In the genomic region with DNA sequence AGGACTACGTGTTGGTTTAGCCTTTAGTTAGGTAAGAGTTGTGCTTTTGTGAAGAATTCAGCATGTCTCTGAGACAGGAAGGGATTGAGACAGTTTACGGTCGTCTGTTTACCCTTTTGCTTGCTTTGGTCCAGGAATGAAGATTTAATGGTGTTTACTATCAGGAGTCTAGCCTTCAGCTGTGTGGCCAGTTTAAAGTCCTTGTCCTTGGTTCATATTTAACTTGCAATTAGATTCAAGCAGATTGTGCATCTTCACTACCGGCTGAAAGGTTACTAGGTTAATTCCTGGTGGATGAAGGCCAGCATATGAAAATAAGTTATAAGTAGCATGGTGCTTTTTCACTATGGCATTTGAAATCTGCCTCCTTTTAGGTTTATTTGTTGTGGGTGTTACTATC, we compare ENCODE assay signal across 27 mouse cellular contexts. TPM values are rescaled to one million over a fixed set of nuclear protein-coding genes. Genes with fewer than 3 reads are reported as not detected.
DNase-seq lines count a peak whose midpoint lies in the region; ATAC-seq and TF ChIP-seq lines count a peak whose summit lies in the region.
"Had no signal": no experiment of that assay in that cellular context is flagged by ENCODE, and none has a peak within 500 bp of the region (broad histone marks: within the 10 kb centered on the region; RNA-seq: fewer than 3 reads in every experiment).

No protein-coding gene starts in this region.

- ATAC-seq in kidney, embryonic 15.5 days (replicated peaks; ENCODE audit: low FRiP score), result no peak
- ATAC-seq: activated CD4-positive, CD25-positive, alpha-beta regulatory T cell, adult 4 months; forebrain, embryonic 15.5 days; hindbrain, embryonic 16.5 days had no signal

- no peak overlapping the region for H3K9ac ChIP-seq in kidney, embryonic 15.5 days
- H3K9ac ChIP-seq: embryonic facial prominence, embryonic 13.5 days; forebrain, embryonic 12.5 days; forebrain, embryonic 15.5 days; heart, embryonic 12.5 days; heart, embryonic 15.5 days; hindbrain, embryonic 13.5 days had no signal

- no peak overlapping the region for H3K4me3 ChIP-seq in heart, embryonic 10.5 days
- H3K4me3 ChIP-seq in kidney, adult 2 months (ENCODE audit: insufficient read depth, low read depth, low read length), result no peak overlapping the region
- no peak overlapping the region for H3K4me3 ChIP-seq in kidney, embryonic 15.5 days (replicated peaks)
- H3K4me3 ChIP-seq: embryonic facial prominence, embryonic 10.5 days; embryonic facial prominence, embryonic 13.5 days; erythroblast, embryonic 14.5 days; forebrain, embryonic 12.5 days; forebrain, embryonic 15.5 days; heart, embryonic 12.5 days; heart, embryonic 15.5 days; hindbrain, embryonic 10.5 days; hindbrain, embryonic 13.5 days had no signal

- TF ChIP-seq POLR2A in kidney, adult 2 months (IDR thresholded peaks at IDR 0.05; ENCODE audit: low read depth, low read length), result no peak

- no peak overlapping the region for H3K27ac ChIP-seq in heart, embryonic 10.5 days
- peak overlapping the region; percentile 66; the same call in 1 of the 2 replicates for H3K27ac ChIP-seq in kidney, adult 2 months (ENCODE audit: insufficient read depth, low read depth, low read length)
- no peak overlapping the region for H3K27ac ChIP-seq in kidney, embryonic 15.5 days
- H3K27ac ChIP-seq: embryonic facial prominence, embryonic 10.5 days; embryonic facial prominence, embryonic 13.5 days; forebrain, embryonic 12.5 days; forebrain, embryonic 15.5 days; heart, embryonic 15.5 days; hindbrain, embryonic 10.5 days; hindbrain, embryonic 13.5 days had no signal

- peak; percentile 28 for DNase-seq in heart, adult 11 months
- no peak for DNase-seq in heart, embryonic 10.5 days (ENCODE audit: low spot score)
- DNase-seq in kidney, adult 2 months, result peak; percentile 82
- DNase-seq in kidney, postnatal 14 days, result peak; percentile 21
- DNase-seq in right cerebral cortex, adult 2 months (ENCODE audit: low spot score in 2 of 2), result no peak
- DNase-seq: adrenal gland, adult 8-10 months; adrenal gland, postnatal 25 days; cerebellum, adult 11-12 months; cerebellum, adult 8-10 months; cerebellum, postnatal 10 days; cerebellum, postnatal 36 days; embryo, embryonic 11 days; gastrocnemius, postnatal 25 days; heart, postnatal 10 days; heart, postnatal 36 days had no signal

- H3K4me1 ChIP-seq in heart, embryonic 10.5 days, result no peaks in the 10 kb centered on the region
- peaks cover 6% of the 10 kb centered on the region; the same call in 1 of the 2 replicates for H3K4me1 ChIP-seq in kidney, adult 2 months (ENCODE audit: control insufficient read depth, insufficient read depth, low read length)
- H3K4me1 ChIP-seq in kidney, embryonic 15.5 days, result no peaks in the 10 kb centered on the region
- H3K4me1 ChIP-seq: embryonic facial prominence, embryonic 10.5 days; embryonic facial prominence, embryonic 13.5 days; forebrain, embryonic 12.5 days; forebrain, embryonic 15.5 days; heart, embryonic 12.5 days; heart, embryonic 15.5 days; hindbrain, embryonic 10.5 days; hindbrain, embryonic 13.5 days had no signal

- H3K4me2 ChIP-seq in kidney, embryonic 15.5 days, result no peak overlapping the region
- H3K4me2 ChIP-seq: embryonic facial prominence, embryonic 13.5 days; forebrain, embryonic 12.5 days; forebrain, embryonic 15.5 days; heart, embryonic 12.5 days; heart, embryonic 15.5 days; hindbrain, embryonic 13.5 days had no signal

- H3K9me3 ChIP-seq in heart, embryonic 10.5 days, result no peaks in the 10 kb centered on the region
- no peaks in the 10 kb centered on the region for H3K9me3 ChIP-seq in kidney, embryonic 15.5 days (replicated peaks)
- H3K9me3 ChIP-seq: embryonic facial prominence, embryonic 10.5 days; embryonic facial prominence, embryonic 13.5 days; forebrain, embryonic 12.5 days; forebrain, embryonic 15.5 days; heart, embryonic 12.5 days; heart, embryonic 15.5 days; hindbrain, embryonic 10.5 days; hindbrain, embryonic 13.5 days had no signal

- WGBS in heart, embryonic 10.5 days, result 79% methylated on average over 4 of the region's 4 CpGs
- 37% methylated on average over 4 of the region's 4 CpGs for WGBS in kidney, adult 2 months
- WGBS in kidney, embryonic 15.5 days, result 61% methylated on average over 4 of the region's 4 CpGs

- TF ChIP-seq CTCF in kidney, adult 2 months (conservative IDR thresholded peaks at IDR 0.05; ENCODE audit: insufficient read depth, insufficient read length, low read depth, low read length), result no peak

- no peaks in the 10 kb centered on the region for H3K36me3 ChIP-seq in heart, embryonic 10.5 days
- no peaks in the 10 kb centered on the region for H3K36me3 ChIP-seq in kidney, adult 2 months (ENCODE audit: control insufficient read depth, insufficient read depth, low read length)
- H3K36me3 ChIP-seq in kidney, embryonic 15.5 days, result no peaks in the 10 kb centered on the region
- H3K36me3 ChIP-seq: embryonic facial prominence, embryonic 10.5 days; embryonic facial prominence, embryonic 13.5 days; forebrain, embryonic 12.5 days; forebrain, embryonic 15.5 days; heart, embryonic 12.5 days; heart, embryonic 15.5 days; hindbrain, embryonic 10.5 days; hindbrain, embryonic 13.5 days had no signal

- no peaks in the 10 kb centered on the region for H3K27me3 ChIP-seq in heart, embryonic 10.5 days (ENCODE audit: insufficient read depth, poor library complexity, severe bottlenecking)
- H3K27me3 ChIP-seq in kidney, adult 2 months (replicated peaks; ENCODE audit: control insufficient read depth, insufficient read depth, low read length), result no peaks in the 10 kb centered on the region
- peaks cover 5% of the 10 kb centered on the region; the same call in 1 of the 2 replicates for H3K27me3 ChIP-seq in kidney, embryonic 15.5 days
- H3K27me3 ChIP-seq: forebrain, embryonic 15.5 days; heart, embryonic 12.5 days; heart, embryonic 15.5 days had no signal

RNA-seq across cellular contexts. Expression of gene Abcb1b, which starts 5.7 kb away (rescaled TPM):
- polyA plus RNA-seq in heart, embryonic 10.5 days (2016; fragmentation: Nextera tagmentation; extraction: Ambion mirVana), result 0.80 and 1.1 TPM in 2 replicates
- 8.4 and 10.2 TPM in 2 replicates for polyA plus RNA-seq in kidney, adult 2 months (2012; rRNA removed)
- 1.2 and 3.4 TPM in 2 replicates for polyA plus RNA-seq in kidney, embryonic 15.5 days (2015; fragmentation: Nextera tagmentation; extraction: Ambion mirVana)
- polyA plus RNA-seq: erythroblast, embryonic 14.5 days had no signal

Comparison
In these comparisons a context has a peak if more than half of its experiments do, and no peak if none do; other contexts are left out.
1. DNase-seq: peak in heart, adult 11 months (single experiment), kidney, adult 2 months (single experiment) and kidney, postnatal 14 days (single experiment); none in heart, embryonic 10.5 days (single experiment) and right cerebral cortex, adult 2 months (0 of 2).